Mouse (Mus musculus): Measurements from ENCODE around the gene Alox5ap. TPM values are rescaled to one million over a fixed set of nuclear protein-coding genes. Genes with fewer than 3 reads are reported as not detected.
A peak's percentile ranks its signal among the peaks of the same experiment; 100 is the strongest.

Gene Alox5ap
- total and polyA plus RNA-seq, 3 experiments, result 2.0 to 26.4 (median 9.9) TPM

DNA sequence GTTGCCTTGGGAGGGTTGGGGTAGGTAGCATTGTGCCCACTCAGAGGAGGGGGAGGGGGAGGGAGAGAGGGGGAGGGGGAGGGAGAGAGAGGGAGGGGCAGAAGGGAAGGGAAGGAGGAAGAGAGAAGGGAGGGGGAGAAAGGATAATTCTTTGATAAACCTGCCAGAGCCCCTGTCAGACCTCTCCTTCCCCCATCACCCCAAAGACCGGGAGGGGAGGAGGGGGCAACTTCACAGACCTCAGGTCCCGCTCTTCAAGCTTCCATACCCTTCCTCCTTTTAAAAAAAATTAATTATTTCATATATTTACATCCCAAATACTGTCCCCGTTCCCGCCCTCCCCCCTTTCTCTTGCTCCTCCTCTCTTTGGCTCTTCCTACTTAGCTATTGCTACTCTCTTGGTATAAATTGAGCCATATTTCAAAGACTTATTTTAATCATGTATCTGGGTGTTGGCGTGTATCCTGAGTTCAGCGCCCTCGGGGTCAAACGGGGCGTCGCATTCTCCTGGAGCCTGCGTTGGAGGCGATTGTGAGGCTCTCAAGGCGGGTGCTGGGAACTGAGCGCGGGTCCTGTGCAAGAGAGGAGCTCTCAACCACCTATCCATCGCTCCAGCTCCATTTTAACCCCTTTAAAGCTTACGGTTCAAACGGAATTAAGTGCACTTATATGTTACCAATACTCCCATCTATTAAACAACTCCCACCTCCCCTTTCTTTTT lies 34.8 kb upstream of the Alox5ap start:
- Histone ChIP-seq H3K4me3 (replicated peaks in 1 of 3; ENCODE audit: low read depth in 2 of 3, low read length in 2 of 3, poor library complexity in 1 of 3) (peak overlapping the region; percentile 62 to 73 (median 65)), H3K9me3 (replicated peaks; ENCODE audit: low read length) (peaks cover 2% of the 10 kb centered on the region), H3K27me3 (replicated peaks) (no peaks in the 10 kb centered on the region), H3K9ac (ENCODE audit: insufficient read depth, low read depth) (peak overlapping the region; percentile 64), H3K36me3 (replicated peaks in 1 of 2; ENCODE audit: control insufficient read depth in 1 of 2, insufficient read depth in 1 of 2, low read length in 1 of 2) (no peaks in the 10 kb centered on the region), H3K4me2 (ENCODE audit: insufficient read depth, low read depth, poor library complexity, severe bottlenecking) (peak overlapping the region; percentile 59; the same call in 1 of the 2 replicates), H3K4me1 (ENCODE audit: control insufficient read depth in 1 of 2, insufficient read depth in 2 of 2) (peaks cover 0 to 11% of the 10 kb centered on the region in 2 experiments; a peak in 1 of 4 replicates), H3K27ac (ENCODE audit: insufficient read depth, low read depth) (no peak overlapping the region), H3K79me2 (replicated peaks; ENCODE audit: control insufficient read depth, extremely low read depth, insufficient read depth, poor library complexity, severe bottlenecking) (no peaks in the 10 kb centered on the region)
- dilution Hi-C loops (cut with MboI; ENCODE audit: extremely low pct_ligation_motif_present, extremely low pct_unique_long_range_greater_than_20kb, low sequenced_read_pairs), result no loop called here
- TF ChIP-seq CHD2 (IDR thresholded peaks at IDR 0.05; ENCODE audit: low read length), result 0 out of 2 replicates have a peak, but pooled peaks have one; percentile 13
- TF ChIP-seq PAX5 (IDR thresholded peaks at IDR 0.05; ENCODE audit: low read length), result no peak
- in situ Hi-C loops (cut with MboI; ENCODE audit: low pct_ligation_motif_present, low pct_unique_long_range_greater_than_20kb, low sequenced_read_pairs), result no loop called here
- DNase-seq (ENCODE audit: extremely low read depth), result no peak

DNA sequence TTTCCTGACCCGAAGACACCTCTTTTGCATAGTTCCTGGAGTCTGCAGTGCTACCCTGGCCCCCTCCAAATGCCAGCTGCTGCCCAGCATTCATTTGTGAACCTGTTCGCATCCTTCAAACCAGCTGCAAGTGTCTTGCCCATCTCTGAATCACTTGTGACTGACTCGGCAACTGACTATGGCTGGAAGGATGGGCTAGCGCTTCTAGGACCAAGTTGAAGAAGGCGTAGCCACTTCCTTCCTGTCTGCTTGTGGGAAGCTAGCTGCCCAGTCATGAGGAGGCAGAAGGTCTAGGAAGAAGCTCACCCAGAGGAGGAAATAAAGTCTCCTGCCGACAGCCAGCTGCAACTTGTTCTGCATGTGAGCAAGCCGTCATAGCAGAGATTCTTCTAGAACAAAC lies 29.6 kb upstream of the Alox5ap start:
- no peaks in the 10 kb centered on the region for H3K79me2 ChIP-seq (replicated peaks; ENCODE audit: control insufficient read depth, extremely low read depth, insufficient read depth, poor library complexity, severe bottlenecking)
- H3K9me3 ChIP-seq (replicated peaks; ENCODE audit: low read length), result peaks cover 2% of the 10 kb centered on the region
- dilution Hi-C loops (cut with MboI; ENCODE audit: extremely low pct_ligation_motif_present, extremely low pct_unique_long_range_greater_than_20kb, low sequenced_read_pairs) (no loop called here), in situ Hi-C loops (cut with MboI; ENCODE audit: low pct_ligation_motif_present, low pct_unique_long_range_greater_than_20kb, low sequenced_read_pairs) (no loop called here)
- no peak overlapping the region for H3K9ac ChIP-seq (ENCODE audit: insufficient read depth, low read depth)
- H3K4me3 ChIP-seq (replicated peaks in 1 of 3; ENCODE audit: low read depth in 2 of 3, low read length in 2 of 3, poor library complexity in 1 of 3), result no peak overlapping the region
- TF ChIP-seq ZC3H11A (IDR thresholded peaks at IDR 0.05; ENCODE audit: low read depth, low read length) (no peak), POLR2A (IDR thresholded peaks at IDR 0.05; ENCODE audit: low read depth, low read length) (no peak), MAFK (IDR thresholded peaks at IDR 0.05; ENCODE audit: insufficient replicate concordance, low read length) (no peak), TCF12 (IDR thresholded peaks at IDR 0.05; ENCODE audit: low read depth, low read length) (no peak), NELFE (IDR thresholded peaks at IDR 0.05; ENCODE audit: low read depth, low read length) (no peak), KAT2A (IDR thresholded peaks at IDR 0.05; ENCODE audit: insufficient replicate concordance, low read length) (no peak), JUN (IDR thresholded peaks at IDR 0.05; ENCODE audit: insufficient read depth, low read depth, low read length) (no peak), SMC3 (IDR thresholded peaks at IDR 0.05; ENCODE audit: low read depth, low read length) (no peak), RAD21 (IDR thresholded peaks at IDR 0.05; ENCODE audit: low read depth, low read length) (no peak), TBP (conservative IDR thresholded peaks at IDR 0.05; ENCODE audit: low read depth, low read length) (no peak), RCOR1 (conservative IDR thresholded peaks at IDR 0.05; ENCODE audit: low read depth, low read length) (no peak), POLR2AphosphoS2 (IDR thresholded peaks at IDR 0.05; ENCODE audit: low read depth, low read length) (no peak), MAZ (IDR thresholded peaks at IDR 0.05; ENCODE audit: low read depth, low read length) (no peak), ZNF384 (IDR thresholded peaks at IDR 0.05; ENCODE audit: low read depth, low read length) (no peak), MAX (IDR thresholded peaks at IDR 0.05; ENCODE audit: low read length) (no peak), ETS1 (conservative IDR thresholded peaks at IDR 0.05; ENCODE audit: low read depth, low read length) (no peak), USF2 (conservative IDR thresholded peaks at IDR 0.05; ENCODE audit: low read depth, low read length) (no peak), CTCF (conservative IDR thresholded peaks at IDR 0.05 in 1 of 2, IDR thresholded peaks at IDR 0.05 in 1 of 2; ENCODE audit: low read depth in 2 of 2, low read length in 2 of 2) (no peak), ZMIZ1 (IDR thresholded peaks at IDR 0.05; ENCODE audit: low read depth, low read length) (no peak)
- no peak overlapping the region for H3K4me2 ChIP-seq (ENCODE audit: insufficient read depth, low read depth, poor library complexity, severe bottlenecking)
- H3K4me1 ChIP-seq (ENCODE audit: control insufficient read depth in 1 of 2, insufficient read depth in 2 of 2), result peaks cover 0 to 6% of the 10 kb centered on the region in 2 experiments; a peak in 2 of 4 replicates
- H3K27ac ChIP-seq (ENCODE audit: insufficient read depth, low read depth), result no peak overlapping the region
- H3K36me3 ChIP-seq (replicated peaks in 1 of 2; ENCODE audit: control insufficient read depth in 1 of 2, insufficient read depth in 1 of 2, low read length in 1 of 2), result no peaks in the 10 kb centered on the region
- no peaks in the 10 kb centered on the region for H3K27me3 ChIP-seq (replicated peaks)
- DNase-seq (ENCODE audit: extremely low read depth), result no peak

All from CH12.LX (cell line).